ENCODE assay signal across 8 mouse cellular contexts in the genomic region with DNA sequence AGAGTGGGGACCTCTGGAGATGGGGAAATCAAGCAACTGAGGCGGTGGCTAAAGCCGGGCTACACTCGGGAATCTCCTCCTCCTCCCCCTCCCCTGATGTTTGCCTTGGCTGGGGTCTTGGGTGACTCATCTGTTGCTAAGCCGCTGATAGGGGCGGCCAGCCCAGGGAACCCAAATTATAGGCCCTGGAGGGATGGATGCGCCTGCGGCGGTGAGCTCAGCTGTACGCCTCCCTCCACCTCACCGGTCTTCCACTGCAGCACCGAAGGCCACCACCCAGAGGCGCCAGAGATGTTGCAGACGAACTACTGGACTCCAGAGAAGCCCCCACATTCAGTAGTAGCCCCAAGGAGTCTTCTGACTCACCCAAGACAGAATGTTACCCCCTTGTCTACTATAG. TPM values are rescaled to one million over a fixed set of nuclear protein-coding genes. Genes with fewer than 3 reads are reported as not detected.
DNase-seq lines count a peak whose midpoint lies in the region; ATAC-seq and TF ChIP-seq lines count a peak whose summit lies in the region.

No protein-coding gene starts in this region.

- no peak overlapping the region for H3K9ac ChIP-seq in midbrain, embryonic 11.5 days (ENCODE audit: low read length)
- H3K9ac ChIP-seq in midbrain, embryonic 16.5 days (ENCODE audit: low read depth, low read length) = no peak overlapping the region
- H3K9ac ChIP-seq in heart, adult 2 months (ENCODE audit: low read depth, low read length) = no peak overlapping the region
- H3K9ac ChIP-seq in midbrain, postnatal 0 days (replicated peaks; ENCODE audit: low read length, poor library complexity, severe bottlenecking) = no peak overlapping the region

- TF ChIP-seq POLR2A in heart, adult 2 months (IDR thresholded peaks at IDR 0.05; ENCODE audit: insufficient read depth, low read depth, low read length) = no peak

- H3K27me3 ChIP-seq in midbrain, embryonic 11.5 days (ENCODE audit: control insufficient read depth, insufficient read depth, low read length) = peaks cover 69% of the 10 kb centered on the region
- peaks cover 61% of the 10 kb centered on the region for H3K27me3 ChIP-seq in midbrain, embryonic 16.5 days (ENCODE audit: control insufficient read depth, insufficient read depth, low read depth, low read length)
- peaks cover 23% of the 10 kb centered on the region for H3K27me3 ChIP-seq in heart, adult 2 months (ENCODE audit: control insufficient read depth, insufficient read depth, low read length)
- peaks cover 61% of the 10 kb centered on the region for H3K27me3 ChIP-seq in midbrain, postnatal 0 days (ENCODE audit: insufficient read depth, low read length)

- WGBS in midbrain, embryonic 11.5 days = 5% methylated on average over 13 of the region's 13 CpGs
- WGBS in midbrain, embryonic 16.5 days = 4% methylated on average over 13 of the region's 13 CpGs
- 22% methylated on average over 13 of the region's 13 CpGs for WGBS in heart, adult 2 months
- WGBS in midbrain, postnatal 0 days = 5% methylated on average over 13 of the region's 13 CpGs

- H3K4me1 ChIP-seq in midbrain, embryonic 11.5 days (ENCODE audit: control insufficient read depth, insufficient read depth, low read length) = peaks cover 16% of the 10 kb centered on the region
- peaks cover 12% of the 10 kb centered on the region; the same call in 1 of the 2 replicates for H3K4me1 ChIP-seq in midbrain, embryonic 16.5 days (ENCODE audit: control insufficient read depth, insufficient read depth, low read length)
- H3K4me1 ChIP-seq in heart, adult 2 months (ENCODE audit: control insufficient read depth, insufficient read depth, low read length) = peaks cover 2% of the 10 kb centered on the region; the same call in 1 of the 2 replicates
- peaks cover 3% of the 10 kb centered on the region; the same call in 1 of the 2 replicates for H3K4me1 ChIP-seq in midbrain, postnatal 0 days (ENCODE audit: insufficient read depth, low read length)

- no peaks in the 10 kb centered on the region for H3K79me2 ChIP-seq in heart, adult 2 months (replicated peaks; ENCODE audit: control insufficient read depth, insufficient read depth, low read length)

- TF ChIP-seq CTCF in heart, adult 2 months (IDR thresholded peaks at IDR 0.05) = peak; percentile 37
- peak; percentile 36 for TF ChIP-seq CTCF in midbrain, postnatal 0 days (IDR thresholded peaks at IDR 0.05)

- H3K4me2 ChIP-seq in midbrain, embryonic 11.5 days = no peak overlapping the region
- no peak overlapping the region for H3K4me2 ChIP-seq in midbrain, embryonic 16.5 days (ENCODE audit: low read length)
- H3K4me2 ChIP-seq in midbrain, postnatal 0 days (ENCODE audit: low read depth, low read length, poor library complexity, severe bottlenecking) = no peak overlapping the region

- ATAC-seq in midbrain, embryonic 11.5 days (ENCODE audit: low FRiP score) = no peak
- ATAC-seq in midbrain, embryonic 16.5 days = no peak
- no peak for ATAC-seq in midbrain, postnatal 0 days (ENCODE audit: low FRiP score)

- no peak overlapping the region for H3K4me3 ChIP-seq in midbrain, embryonic 11.5 days (ENCODE audit: low read depth, low read length)
- H3K4me3 ChIP-seq in midbrain, embryonic 16.5 days (ENCODE audit: low read depth, low read length) = no peak overlapping the region
- no peak overlapping the region for H3K4me3 ChIP-seq in heart, adult 2 months
- H3K4me3 ChIP-seq in midbrain, postnatal 0 days (ENCODE audit: low read depth, low read length) = no peak overlapping the region

- H3K9me3 ChIP-seq in midbrain, embryonic 11.5 days (ENCODE audit: control insufficient read depth, low read length) = no peaks in the 10 kb centered on the region
- H3K9me3 ChIP-seq in midbrain, embryonic 16.5 days (replicated peaks; ENCODE audit: control insufficient read depth, low read length, poor library complexity, severe bottlenecking) = no peaks in the 10 kb centered on the region; the same call in 1 of the 2 replicates
- no peaks in the 10 kb centered on the region for H3K9me3 ChIP-seq in midbrain, postnatal 0 days (ENCODE audit: low read length)

- intact Hi-C loops in heart, adult 2 months (cut with DNase I) = no loop called here

- DNase-seq in adrenal gland, postnatal 14 days = peak; percentile 66
- no peak for DNase-seq in adrenal gland, postnatal 25 days
- peak; percentile 93 for DNase-seq in midbrain, embryonic 11.5 days (ENCODE audit: low spot score, missing footprints)
- DNase-seq in heart, adult 2 months = peak; percentile 64 to 71
- no peak for DNase-seq in midbrain, postnatal 0 days (ENCODE audit: low spot score)
- no peak for DNase-seq in layer of hippocampus, postnatal 10 days (ENCODE audit: low spot score in 2 of 2)
- DNase-seq in cerebellum, adult 9-11 months = no peak

- H3K27ac ChIP-seq in midbrain, embryonic 11.5 days (ENCODE audit: low read depth, low read length) = no peak overlapping the region
- no peak overlapping the region for H3K27ac ChIP-seq in midbrain, embryonic 16.5 days (ENCODE audit: low read length)
- H3K27ac ChIP-seq in heart, adult 2 months = no peak overlapping the region
- no peak overlapping the region for H3K27ac ChIP-seq in midbrain, postnatal 0 days (ENCODE audit: low read depth, low read length)

- no peak for TF ChIP-seq EP300 in heart, adult 2 months (IDR thresholded peaks at IDR 0.05; ENCODE audit: insufficient read depth, low read depth, low read length)

- H3K36me3 ChIP-seq in midbrain, embryonic 11.5 days (ENCODE audit: control insufficient read depth, insufficient read depth, low read length) = no peaks in the 10 kb centered on the region
- H3K36me3 ChIP-seq in midbrain, embryonic 16.5 days (ENCODE audit: control insufficient read depth, insufficient read depth, low read length) = no peaks in the 10 kb centered on the region
- no peaks in the 10 kb centered on the region for H3K36me3 ChIP-seq in heart, adult 2 months (ENCODE audit: control insufficient read depth, insufficient read depth, low read length)
- H3K36me3 ChIP-seq in midbrain, postnatal 0 days (ENCODE audit: insufficient read depth, low read length) = no peaks in the 10 kb centered on the region

RNA-seq across cellular contexts. Expression of a gene that starts 2.6 kb away (rescaled TPM):
- 0.48 and 0.79 TPM in 2 replicates for total RNA-seq in adrenal gland, postnatal 14 days (2021)
- 0.43 and 0.55 TPM in 2 replicates for total RNA-seq in adrenal gland, postnatal 25 days (2021)
- polyA plus RNA-seq in midbrain, embryonic 11.5 days (2014; fragmentation: Nextera tagmentation; extraction: Ambion mirVana) = 0.30 and 0.40 TPM in 2 replicates
- not detected in 2 replicates for polyA plus RNA-seq in midbrain, embryonic 16.5 days (2015; fragmentation: Nextera tagmentation; extraction: Ambion mirVana)
- total RNA-seq in heart, adult 2 months (2021) = under 1 TPM; 0.20 to 0.29 TPM
- 0.23 and 0.70 TPM in 2 replicates for polyA plus RNA-seq in heart, adult 2 months (2012; rRNA removed)
- 0.38 and 1.5 TPM in 2 replicates for total RNA-seq in midbrain, postnatal 0 days (2014; rRNA removed)
- polyA plus RNA-seq in midbrain, postnatal 0 days (2015; fragmentation: Nextera tagmentation; extraction: Ambion mirVana) = not detected in 2 replicates
- under 1 TPM; 0.25 to 0.37 TPM for total RNA-seq in layer of hippocampus, postnatal 10 days (2021)

RNA-seq across cellular contexts. Expression of a gene that starts 9.1 kb away (rescaled TPM):
- not detected in 2 replicates for total RNA-seq in adrenal gland, postnatal 14 days (2021)
- not detected in 2 replicates for total RNA-seq in adrenal gland, postnatal 25 days (2021)
- 11.6 and 14.0 TPM in 2 replicates for polyA plus RNA-seq in midbrain, embryonic 11.5 days (2014; fragmentation: Nextera tagmentation; extraction: Ambion mirVana)
- 1.2 and 1.3 TPM in 2 replicates for polyA plus RNA-seq in midbrain, embryonic 16.5 days (2015; fragmentation: Nextera tagmentation; extraction: Ambion mirVana)
- not detected for total RNA-seq in heart, adult 2 months (2021)
- polyA plus RNA-seq in heart, adult 2 months (2012; rRNA removed) = not detected in 2 replicates
- 0.33 TPM in 2 replicates for total RNA-seq in midbrain, postnatal 0 days (2014; rRNA removed)
- 0.81 and 1.1 TPM in 2 replicates for polyA plus RNA-seq in midbrain, postnatal 0 days (2015; fragmentation: Nextera tagmentation; extraction: Ambion mirVana)
- total RNA-seq in layer of hippocampus, postnatal 10 days (2021) = not detected

RNA-seq across cellular contexts. Expression of a gene that starts 17.6 kb away (rescaled TPM):
- total RNA-seq in adrenal gland, postnatal 14 days (2021) = 98.5 and 104 TPM in 2 replicates
- total RNA-seq in adrenal gland, postnatal 25 days (2021) = 118 and 138 TPM in 2 replicates
- 28.1 and 33.4 TPM in 2 replicates for polyA plus RNA-seq in midbrain, embryonic 11.5 days (2014; fragmentation: Nextera tagmentation; extraction: Ambion mirVana)
- polyA plus RNA-seq in midbrain, embryonic 16.5 days (2015; fragmentation: Nextera tagmentation; extraction: Ambion mirVana) = 96.4 and 102 TPM in 2 replicates
- 10 to 100 TPM; 18.9 to 20.0 TPM for total RNA-seq in heart, adult 2 months (2021)
- 30.6 and 41.0 TPM in 2 replicates for polyA plus RNA-seq in heart, adult 2 months (2012; rRNA removed)
- 122 and 144 TPM in 2 replicates for total RNA-seq in midbrain, postnatal 0 days (2014; rRNA removed)
- 89.2 and 93.8 TPM in 2 replicates for polyA plus RNA-seq in midbrain, postnatal 0 days (2015; fragmentation: Nextera tagmentation; extraction: Ambion mirVana)
- total RNA-seq in layer of hippocampus, postnatal 10 days (2021) = 100 to 1,000 TPM; 636 TPM

RNA-seq across cellular contexts. Expression of a gene that starts 28.7 kb away (rescaled TPM):
- total RNA-seq in adrenal gland, postnatal 14 days (2021) = 0.11 TPM in 1 of 2 replicates, not detected in the other
- 0.09 and 0.24 TPM in 2 replicates for total RNA-seq in adrenal gland, postnatal 25 days (2021)
- 0.48 and 0.74 TPM in 2 replicates for polyA plus RNA-seq in midbrain, embryonic 11.5 days (2014; fragmentation: Nextera tagmentation; extraction: Ambion mirVana)
- polyA plus RNA-seq in midbrain, embryonic 16.5 days (2015; fragmentation: Nextera tagmentation; extraction: Ambion mirVana) = 0.35 and 0.42 TPM in 2 replicates
- under 1 TPM; 0.45 to 0.50 TPM for total RNA-seq in heart, adult 2 months (2021)
- polyA plus RNA-seq in heart, adult 2 months (2012; rRNA removed) = 0.12 and 0.23 TPM in 2 replicates
- total RNA-seq in midbrain, postnatal 0 days (2014; rRNA removed) = 5.5 and 7.3 TPM in 2 replicates
- polyA plus RNA-seq in midbrain, postnatal 0 days (2015; fragmentation: Nextera tagmentation; extraction: Ambion mirVana) = 0.51 and 0.64 TPM in 2 replicates
- 100 to 1,000 TPM; 401 to 403 TPM for total RNA-seq in layer of hippocampus, postnatal 10 days (2021)

RNA-seq across cellular contexts. Expression of a gene that starts 50.7 kb away (rescaled TPM):
- total RNA-seq in adrenal gland, postnatal 14 days (2021) = 59.1 and 62.5 TPM in 2 replicates
- total RNA-seq in adrenal gland, postnatal 25 days (2021) = 60.4 and 78.6 TPM in 2 replicates
- polyA plus RNA-seq in midbrain, embryonic 11.5 days (2014; fragmentation: Nextera tagmentation; extraction: Ambion mirVana) = 69.7 and 81.4 TPM in 2 replicates
- polyA plus RNA-seq in midbrain, embryonic 16.5 days (2015; fragmentation: Nextera tagmentation; extraction: Ambion mirVana) = 72.9 and 73.1 TPM in 2 replicates
- total RNA-seq in heart, adult 2 months (2021) = 100 to 1,000 TPM; 104 to 114 TPM
- polyA plus RNA-seq in heart, adult 2 months (2012; rRNA removed) = 95.7 and 200 TPM in 2 replicates
- 45.1 and 50.6 TPM in 2 replicates for total RNA-seq in midbrain, postnatal 0 days (2014; rRNA removed)
- 50.6 and 57.4 TPM in 2 replicates for polyA plus RNA-seq in midbrain, postnatal 0 days (2015; fragmentation: Nextera tagmentation; extraction: Ambion mirVana)
- total RNA-seq in layer of hippocampus, postnatal 10 days (2021) = 10 to 100 TPM; 39.3 to 41.0 TPM

Comparison
In these comparisons a context has a peak if more than half of its experiments do, and no peak if none do; other contexts are left out.
1. DNase-seq: peak in adrenal gland, postnatal 14 days (single experiment), midbrain, embryonic 11.5 days (single experiment) and heart, adult 2 months (2 of 2); none in adrenal gland, postnatal 25 days (single experiment), midbrain, postnatal 0 days (single experiment), layer of hippocampus, postnatal 10 days (0 of 2) and cerebellum, adult 9-11 months (single experiment).